Mouse (Mus musculus): ENCODE data around the gene Hhipl2. TPM values are rescaled to one million over a fixed set of nuclear protein-coding genes. Genes with fewer than 3 reads are reported as not detected.
"Not testable (repeated sequence)": the region's sequence is repeated elsewhere in the genome, so short reads cannot be mapped to it uniquely, and the experiment has no call there.

Hhipl2 gene
- polyA plus RNA-seq, 1 experiment from 2014 or later, result 0.54 TPM

DNA sequence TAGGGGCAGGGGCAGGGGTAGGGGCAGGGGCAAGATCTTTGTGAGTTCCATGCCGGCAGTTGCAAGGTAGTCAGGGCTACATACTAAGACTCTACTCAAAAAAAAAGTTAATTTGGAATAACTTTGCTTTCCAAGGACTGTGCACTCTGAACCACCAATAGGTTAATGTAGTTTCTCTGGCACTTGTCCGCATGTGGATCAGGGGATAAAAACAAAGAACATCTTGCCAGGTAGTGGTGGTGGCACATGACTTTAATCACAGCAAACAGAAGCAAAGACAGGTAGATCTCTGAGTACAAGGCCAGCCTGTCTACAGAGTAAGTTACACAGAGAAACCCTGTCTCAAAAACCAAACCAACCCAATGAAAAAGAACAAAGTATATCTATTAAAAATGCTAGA, 35.4 kb upstream of the Hhipl2 start:
- no peak for ATAC-seq (ENCODE audit: low FRiP score)
- H3K27me3 ChIP-seq (ENCODE audit: control insufficient read depth, insufficient read depth, low read length), result 0 out of 2 replicates have a peak, but pooled peaks cover 2% of the 10 kb centered on the region
- no peak overlapping the region for H3K4me2 ChIP-seq (replicated peaks; ENCODE audit: low read depth, low read length)
- no peaks in the 10 kb centered on the region for H3K9me3 ChIP-seq (ENCODE audit: control insufficient read depth, low read length)
- WGBS, result 96% methylated on average over 2 of the region's 2 CpGs
- no peak overlapping the region for H3K9ac ChIP-seq (ENCODE audit: low read depth, low read length)
- H3K36me3 ChIP-seq (ENCODE audit: control insufficient read depth, insufficient read depth, low read length), result no peaks in the 10 kb centered on the region
- no peak for DNase-seq (ENCODE audit: low spot score)
- H3K4me1 ChIP-seq (replicated peaks; ENCODE audit: control insufficient read depth, insufficient read depth, low read length), result no peaks in the 10 kb centered on the region
- no peak overlapping the region for H3K27ac ChIP-seq (ENCODE audit: low read depth, low read length)
- H3K4me3 ChIP-seq (ENCODE audit: low read depth, low read length), result no peak overlapping the region

DNA sequence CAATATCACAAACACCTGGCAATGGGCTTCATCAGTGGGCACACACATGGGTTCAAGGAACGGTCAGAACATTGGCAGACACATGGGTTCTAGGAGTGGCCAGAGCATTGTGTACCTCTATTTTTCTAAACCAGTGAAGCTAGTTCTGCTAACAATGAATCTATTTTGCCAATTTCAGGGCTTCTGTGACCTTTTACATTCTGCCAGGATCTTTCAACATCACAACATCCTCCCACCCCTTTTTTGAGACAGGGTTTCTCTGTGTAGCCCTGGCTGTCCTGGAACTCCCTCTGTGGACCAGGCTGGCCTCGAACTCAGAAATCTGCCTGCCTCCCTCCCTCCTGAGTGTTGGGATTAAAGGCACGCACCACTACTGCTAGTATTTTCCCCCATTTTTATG, 30.6 kb upstream of the Hhipl2 start:
- H3K27me3 ChIP-seq (ENCODE audit: control insufficient read depth, insufficient read depth, low read length); DNase-seq (ENCODE audit: low spot score); H3K4me1 ChIP-seq (replicated peaks; ENCODE audit: control insufficient read depth, insufficient read depth, low read length); ATAC-seq (ENCODE audit: low FRiP score); H3K36me3 ChIP-seq (ENCODE audit: control insufficient read depth, insufficient read depth, low read length); H3K9me3 ChIP-seq (ENCODE audit: control insufficient read depth, low read length); H3K9ac ChIP-seq (ENCODE audit: low read depth, low read length); H3K4me3 ChIP-seq (ENCODE audit: low read depth, low read length); H3K4me2 ChIP-seq (replicated peaks; ENCODE audit: low read depth, low read length); H3K27ac ChIP-seq (ENCODE audit: low read depth, low read length): not testable (repeated sequence)
- WGBS, result 84% methylated on average over 3 of the region's 3 CpGs

GRCm38 (mm10) chr1:183388426-183389406, 29.3 kb upstream of the Hhipl2 start, which contains the start of gene Taf1a:
Gene Taf1a, plus strand, starts transcription at chr1:183388981.
- Histone ChIP-seq H3K4me2 (replicated peaks; ENCODE audit: low read depth, low read length) (peak within 1 kb of the TSS; percentile 77), H3K4me3 (ENCODE audit: low read depth, low read length) (peak within 1 kb of the TSS; percentile 73), H3K9me3 (ENCODE audit: control insufficient read depth, low read length) (no peaks in the 10 kb centered on the region), H3K36me3 (ENCODE audit: control insufficient read depth, insufficient read depth, low read length) (no peaks in the 10 kb centered on the region), H3K4me1 (replicated peaks; ENCODE audit: control insufficient read depth, insufficient read depth, low read length) (0 out of 2 replicates have a peak, but pooled peaks cover 2% of the 10 kb centered on the region), H3K9ac (ENCODE audit: low read depth, low read length) (peak within 1 kb of the TSS; percentile 54), H3K27me3 (ENCODE audit: control insufficient read depth, insufficient read depth, low read length) (no peaks in the 10 kb centered on the region), H3K27ac (ENCODE audit: low read depth, low read length) (no peak within 1 kb of the TSS)
- ATAC-seq (ENCODE audit: low FRiP score) (peak; percentile 100), DNase-seq (ENCODE audit: low spot score) (peak; percentile 97)
- 7% methylated on average over 44 of the region's 44 CpGs for WGBS

DNA sequence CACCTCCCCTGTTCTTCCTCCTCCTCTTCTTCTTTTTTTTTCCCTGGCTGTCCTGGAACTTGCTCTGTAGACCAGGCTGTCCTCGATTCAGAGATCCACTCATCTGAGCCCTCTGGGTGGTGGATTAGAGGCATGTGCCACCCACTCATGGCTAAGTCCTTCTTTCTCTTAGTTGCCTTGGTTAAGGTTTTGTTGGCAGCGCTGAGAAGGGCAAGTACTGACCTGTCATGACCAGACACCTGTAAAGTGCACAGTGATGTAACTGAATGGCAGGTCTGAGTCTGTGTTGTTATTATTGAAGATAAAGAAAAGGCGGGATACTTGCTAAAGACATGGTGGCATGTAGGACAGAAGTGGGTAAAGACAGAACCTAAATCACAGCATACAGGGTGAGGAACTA, 14.6 kb upstream of the Hhipl2 start:
- no peak for ATAC-seq (ENCODE audit: low FRiP score)
- H3K27me3 ChIP-seq (ENCODE audit: control insufficient read depth, insufficient read depth, low read length), result no peaks in the 10 kb centered on the region
- no peaks in the 10 kb centered on the region for H3K4me1 ChIP-seq (replicated peaks; ENCODE audit: control insufficient read depth, insufficient read depth, low read length)
- no peak overlapping the region for H3K9ac ChIP-seq (ENCODE audit: low read depth, low read length)
- no peak overlapping the region for H3K27ac ChIP-seq (ENCODE audit: low read depth, low read length)
- no peak for DNase-seq (ENCODE audit: low spot score)
- no peak overlapping the region for H3K4me3 ChIP-seq (ENCODE audit: low read depth, low read length)
- H3K4me2 ChIP-seq (replicated peaks; ENCODE audit: low read depth, low read length), result no peak overlapping the region
- no peaks in the 10 kb centered on the region for H3K9me3 ChIP-seq (ENCODE audit: control insufficient read depth, low read length)
- WGBS, result 92% methylated on average over 3 of the region's 3 CpGs
- peaks cover 6% of the 10 kb centered on the region; the same call in 1 of the 2 replicates for H3K36me3 ChIP-seq (ENCODE audit: control insufficient read depth, insufficient read depth, low read length)

DNA sequence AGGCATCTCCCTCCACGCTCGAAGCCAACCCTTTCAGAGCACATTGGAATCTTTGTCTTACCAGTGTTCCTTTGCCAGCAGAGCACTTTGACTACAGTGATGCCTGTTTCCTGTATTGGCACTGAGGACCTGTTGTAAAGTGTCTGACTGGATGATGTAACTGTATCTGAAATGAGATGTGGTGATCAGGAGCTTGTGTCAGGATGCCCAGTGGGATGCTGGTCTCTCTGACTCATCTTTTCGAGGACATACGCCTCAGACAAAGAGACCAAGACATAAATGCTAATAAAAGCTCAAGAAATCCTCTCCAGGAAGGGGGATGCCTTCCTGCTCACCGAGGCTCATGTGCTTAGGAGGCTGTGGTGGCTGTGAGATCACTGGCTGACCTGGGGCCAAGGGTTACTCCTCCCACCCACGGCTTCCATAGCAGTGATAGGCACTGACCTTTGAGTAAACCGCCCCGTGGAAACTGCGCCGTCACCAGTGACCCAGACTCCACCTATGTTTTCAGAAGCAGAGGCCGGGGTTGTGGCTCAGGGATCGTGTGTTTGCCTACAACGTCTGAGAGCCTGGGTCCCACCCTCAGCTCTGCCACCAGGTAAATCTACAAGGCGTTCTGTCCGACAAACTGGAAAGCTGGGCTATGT, 3.8 kb upstream of the Hhipl2 start:
- Histone ChIP-seq H3K9me3 (ENCODE audit: control insufficient read depth, low read length) (no peaks in the 10 kb centered on the region), H3K9ac (ENCODE audit: low read depth, low read length) (no peak overlapping the region), H3K36me3 (ENCODE audit: control insufficient read depth, insufficient read depth, low read length) (no peaks in the 10 kb centered on the region; the same call in 1 of the 2 replicates), H3K4me2 (replicated peaks; ENCODE audit: low read depth, low read length) (no peak overlapping the region), H3K27me3 (ENCODE audit: control insufficient read depth, insufficient read depth, low read length) (no peaks in the 10 kb centered on the region), H3K4me3 (ENCODE audit: low read depth, low read length) (no peak overlapping the region), H3K27ac (ENCODE audit: low read depth, low read length) (no peak overlapping the region), H3K4me1 (replicated peaks; ENCODE audit: control insufficient read depth, insufficient read depth, low read length) (no peaks in the 10 kb centered on the region)
- DNase-seq (ENCODE audit: low spot score) (no peak), ATAC-seq (ENCODE audit: low FRiP score) (no peak)
- 87% methylated on average over 15 of the region's 15 CpGs for WGBS

GRCm38 (mm10) chr1:183419741-183420140, 1.7 kb downstream of the Hhipl2 start:
- Histone ChIP-seq H3K4me3 (ENCODE audit: low read depth, low read length) (no peak overlapping the region), H3K9ac (ENCODE audit: low read depth, low read length) (no peak overlapping the region), H3K36me3 (ENCODE audit: control insufficient read depth, insufficient read depth, low read length) (no peaks in the 10 kb centered on the region), H3K4me1 (replicated peaks; ENCODE audit: control insufficient read depth, insufficient read depth, low read length) (no peaks in the 10 kb centered on the region), H3K4me2 (replicated peaks; ENCODE audit: low read depth, low read length) (no peak overlapping the region), H3K9me3 (ENCODE audit: control insufficient read depth, low read length) (no peaks in the 10 kb centered on the region), H3K27me3 (ENCODE audit: control insufficient read depth, insufficient read depth, low read length) (no peaks in the 10 kb centered on the region), H3K27ac (ENCODE audit: low read depth, low read length) (no peak overlapping the region)
- 93% methylated on average over 7 of the region's 7 CpGs for WGBS
- ATAC-seq (ENCODE audit: low FRiP score), result no peak
- no peak for DNase-seq (ENCODE audit: low spot score)

DNA sequence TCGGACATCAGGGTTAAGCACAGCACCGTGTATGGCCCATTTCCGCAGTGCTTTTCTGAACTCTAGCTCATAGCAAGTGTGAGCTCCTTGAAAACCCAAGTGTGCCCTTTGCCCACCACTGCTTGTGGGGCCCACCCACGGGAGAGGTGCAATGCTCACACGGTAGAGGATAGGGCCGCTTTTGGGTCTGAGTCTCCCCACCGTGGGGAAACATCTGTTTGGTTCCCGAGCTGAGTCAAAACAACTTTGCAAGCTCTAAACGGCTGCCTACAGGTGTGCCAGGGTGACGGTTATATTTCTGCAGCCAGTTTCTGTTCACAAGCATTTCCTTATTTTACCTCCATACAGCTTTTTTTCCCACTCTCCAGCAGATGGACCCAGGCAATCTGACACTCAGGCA, 2.3 kb downstream of the Hhipl2 start:
- Histone ChIP-seq H3K4me2 (replicated peaks; ENCODE audit: low read depth, low read length) (no peak overlapping the region), H3K9me3 (ENCODE audit: control insufficient read depth, low read length) (no peaks in the 10 kb centered on the region), H3K4me3 (ENCODE audit: low read depth, low read length) (no peak overlapping the region), H3K36me3 (ENCODE audit: control insufficient read depth, insufficient read depth, low read length) (no peaks in the 10 kb centered on the region), H3K27me3 (ENCODE audit: control insufficient read depth, insufficient read depth, low read length) (no peaks in the 10 kb centered on the region), H3K27ac (ENCODE audit: low read depth, low read length) (no peak overlapping the region), H3K9ac (ENCODE audit: low read depth, low read length) (no peak overlapping the region), H3K4me1 (replicated peaks; ENCODE audit: control insufficient read depth, insufficient read depth, low read length) (no peaks in the 10 kb centered on the region)
- no peak for ATAC-seq (ENCODE audit: low FRiP score)
- WGBS, result 85% methylated on average over 10 of the region's 10 CpGs
- no peak for DNase-seq (ENCODE audit: low spot score)

GRCm38 (mm10) chr1:183424100-183424499, 6.1 kb downstream of the Hhipl2 start:
- Histone ChIP-seq H3K27me3 (ENCODE audit: control insufficient read depth, insufficient read depth, low read length) (no peaks in the 10 kb centered on the region), H3K36me3 (ENCODE audit: control insufficient read depth, insufficient read depth, low read length) (no peaks in the 10 kb centered on the region), H3K4me2 (replicated peaks; ENCODE audit: low read depth, low read length) (no peak overlapping the region), H3K9ac (ENCODE audit: low read depth, low read length) (no peak overlapping the region), H3K9me3 (ENCODE audit: control insufficient read depth, low read length) (no peaks in the 10 kb centered on the region), H3K27ac (ENCODE audit: low read depth, low read length) (no peak overlapping the region), H3K4me1 (replicated peaks; ENCODE audit: control insufficient read depth, insufficient read depth, low read length) (no peaks in the 10 kb centered on the region), H3K4me3 (ENCODE audit: low read depth, low read length) (no peak overlapping the region)
- WGBS, result 92% methylated on average over 7 of the region's 7 CpGs
- no peak for ATAC-seq (ENCODE audit: low FRiP score)
- DNase-seq (ENCODE audit: low spot score), result no peak
